Mouse (Mus musculus) stomach, postnatal 0 days (tissue): ENCODE measurements around the gene Nufip2.
A peak's percentile ranks its signal among the peaks of the same experiment; 100 is the strongest.

ENCODE experiments used
- CTCF ChIP-seq: IDR thresholded peaks from 2 replicates; pipeline ENCODE4 v1.5.1; 2016; ENCODE audit warnings: antibody characterized with exemption, low read depth, mild to moderate bottlenecking, moderate library complexity
- EP300 ChIP-seq: optimal IDR thresholded peaks from 2 replicates; pipeline ENCODE3; 2016; ENCODE audit warnings: antibody characterized with exemption

DNA sequence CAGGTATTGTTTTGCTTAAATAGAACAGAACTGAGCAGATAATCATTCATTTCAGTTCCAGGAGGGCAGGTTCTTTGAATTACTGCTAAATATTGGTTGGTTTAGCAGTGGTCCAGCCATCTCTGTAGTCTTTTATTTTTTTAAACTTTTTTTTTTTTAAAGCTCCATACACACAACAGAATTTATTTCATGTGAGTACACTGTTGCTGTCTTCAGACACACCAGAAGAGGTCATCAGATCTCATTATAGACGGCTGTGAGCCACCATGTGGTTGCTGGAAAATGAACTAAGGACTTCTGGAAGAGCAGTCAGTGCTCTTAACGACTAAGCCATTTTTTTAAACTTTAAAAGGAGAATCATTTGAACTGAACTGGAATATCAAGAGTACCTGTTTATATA is 11.3 kb downstream of the Nufip2 start:
- TF ChIP-seq CTCF, result peak; percentile 14; the same call in 1 of the 2 replicates
- TF ChIP-seq EP300, result no peak
